Mouse (Mus musculus): ENCODE measurements around the gene Ero1lb.
A peak's percentile ranks its signal among the peaks of the same experiment; 100 is the strongest.

Ero1lb gene

GRCm38 (mm10) chr13:12565621-12566390, at the start of gene Ero1lb:
Gene Ero1lb, plus strand, starts transcription at chr13:12565874.
- DNase-seq (ENCODE audit: low spot score), result peak; percentile 99

- no peak for DNase-seq (ENCODE audit: low spot score)
Measured at GRCm38 (mm10) chr13:12519371-12519770, 46.3 kb upstream of the Ero1lb start.

DNA sequence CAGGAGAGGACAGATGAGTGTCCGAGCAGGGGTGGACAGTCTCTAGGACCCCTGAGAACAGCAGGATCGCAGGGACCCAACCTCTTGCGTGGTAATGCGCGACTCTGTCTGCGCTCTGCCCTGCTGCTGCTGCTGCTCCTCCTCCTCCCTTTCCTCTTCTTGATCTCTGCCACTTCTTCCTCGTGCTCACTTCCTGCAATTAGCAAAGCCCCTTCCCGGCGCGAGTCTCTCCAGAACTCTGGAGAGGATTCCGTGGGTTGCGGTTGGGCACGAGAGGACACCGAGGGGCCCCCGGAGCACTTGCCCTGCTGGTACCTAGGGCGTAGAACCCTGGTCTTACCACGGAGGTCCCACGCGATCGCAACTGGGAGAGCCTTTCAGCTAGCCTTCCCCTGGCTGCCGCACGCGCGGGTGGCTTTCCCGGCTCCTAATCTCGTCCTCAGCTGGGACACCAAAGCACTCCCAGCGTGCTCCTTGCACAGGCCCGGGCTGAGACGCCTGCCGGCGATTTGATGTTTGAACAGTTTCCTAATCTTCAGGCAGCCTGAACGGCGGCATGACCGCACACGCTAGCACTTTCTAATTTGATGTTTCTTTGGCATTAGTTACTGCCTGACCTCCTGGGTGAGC, 45.6 kb upstream of the Ero1lb start, which contains the start of gene Edaradd:
Gene Edaradd (minus strand): TSS at position 484 of the 630 bp plus-strand sequence.
- DNase-seq (ENCODE audit: low spot score), result peak; percentile 37

DNA sequence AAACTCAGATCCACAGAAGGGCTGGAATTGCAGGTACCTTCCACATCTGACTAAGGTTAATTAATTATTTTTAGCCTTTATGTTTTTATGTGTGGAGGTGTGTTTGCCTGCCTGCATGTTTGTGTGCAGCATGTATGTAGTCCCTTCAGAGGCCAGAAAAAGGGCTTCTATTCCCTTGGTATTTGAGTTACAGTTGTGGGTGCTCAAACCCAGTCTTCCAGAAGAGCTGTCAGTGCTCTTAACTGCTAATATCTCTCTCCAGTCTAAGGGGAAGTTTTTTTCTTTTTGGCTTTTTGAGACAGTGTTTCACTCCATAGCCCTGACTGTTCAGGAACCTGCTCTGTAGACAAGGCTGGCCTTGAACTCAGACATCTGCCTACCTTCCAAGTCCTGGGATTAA, 43.3 kb upstream of the Ero1lb start:
- no peak for DNase-seq (ENCODE audit: low spot score)

GRCm38 (mm10) chr13:12525678-12526077, 40.0 kb upstream of the Ero1lb start:
- DNase-seq (ENCODE audit: low spot score), result no peak

DNA sequence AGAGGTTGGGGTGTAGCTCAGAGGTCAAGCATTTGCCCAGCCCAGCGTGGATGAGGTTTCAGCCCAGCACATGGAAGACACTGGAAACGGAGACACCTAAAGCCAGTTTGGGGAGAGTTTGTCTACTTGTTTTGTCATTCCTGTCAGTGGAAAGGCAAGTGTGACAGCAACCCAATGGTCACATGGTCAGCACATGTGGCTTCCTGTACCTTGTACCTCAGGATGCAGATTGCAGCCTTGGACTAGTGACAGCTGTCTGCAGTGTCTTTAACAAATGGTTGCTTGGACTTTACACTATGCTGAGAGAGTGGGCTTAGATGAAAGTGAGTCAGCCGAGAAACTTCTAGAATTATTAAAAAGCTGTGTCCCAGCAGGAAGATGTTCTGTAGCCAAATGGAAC, 31.0 kb upstream of the Ero1lb start:
- DNase-seq (ENCODE audit: low spot score), result no peak

- DNase-seq (ENCODE audit: low spot score), result no peak
Measured at GRCm38 (mm10) chr13:12537971-12538370, 27.7 kb upstream of the Ero1lb start.

GRCm38 (mm10) chr13:12539716-12540115, 26.0 kb upstream of the Ero1lb start:
- DNase-seq (ENCODE audit: low spot score), result no peak

DNA sequence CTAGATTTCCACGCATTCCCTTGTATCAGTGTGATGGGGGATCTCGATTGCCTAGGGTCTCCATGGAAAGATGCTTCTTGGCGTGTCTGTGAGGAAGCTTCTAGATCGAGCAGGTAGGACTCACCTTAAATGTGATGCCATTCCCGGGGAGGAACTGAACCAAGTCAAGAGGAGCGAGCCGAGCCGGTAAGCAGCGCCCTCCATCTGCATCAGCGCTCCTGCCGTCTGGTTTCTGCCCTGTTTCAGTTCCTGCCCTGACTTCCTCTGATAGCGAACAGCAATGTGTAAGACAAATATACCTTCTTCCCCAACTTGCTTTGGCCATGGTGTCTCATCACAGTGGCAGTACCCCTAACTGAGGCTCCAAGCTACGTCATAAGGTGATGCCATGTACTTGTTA, 25.6 kb upstream of the Ero1lb start:
- no peak for DNase-seq (ENCODE audit: low spot score)

- peak; percentile 53 for DNase-seq (ENCODE audit: low spot score)
Measured at GRCm38 (mm10) chr13:12542006-12542981, 23.4 kb upstream of the Ero1lb start.

- no peak for DNase-seq (ENCODE audit: low spot score)
Measured at GRCm38 (mm10) chr13:12543246-12543645, 22.4 kb upstream of the Ero1lb start.

DNA sequence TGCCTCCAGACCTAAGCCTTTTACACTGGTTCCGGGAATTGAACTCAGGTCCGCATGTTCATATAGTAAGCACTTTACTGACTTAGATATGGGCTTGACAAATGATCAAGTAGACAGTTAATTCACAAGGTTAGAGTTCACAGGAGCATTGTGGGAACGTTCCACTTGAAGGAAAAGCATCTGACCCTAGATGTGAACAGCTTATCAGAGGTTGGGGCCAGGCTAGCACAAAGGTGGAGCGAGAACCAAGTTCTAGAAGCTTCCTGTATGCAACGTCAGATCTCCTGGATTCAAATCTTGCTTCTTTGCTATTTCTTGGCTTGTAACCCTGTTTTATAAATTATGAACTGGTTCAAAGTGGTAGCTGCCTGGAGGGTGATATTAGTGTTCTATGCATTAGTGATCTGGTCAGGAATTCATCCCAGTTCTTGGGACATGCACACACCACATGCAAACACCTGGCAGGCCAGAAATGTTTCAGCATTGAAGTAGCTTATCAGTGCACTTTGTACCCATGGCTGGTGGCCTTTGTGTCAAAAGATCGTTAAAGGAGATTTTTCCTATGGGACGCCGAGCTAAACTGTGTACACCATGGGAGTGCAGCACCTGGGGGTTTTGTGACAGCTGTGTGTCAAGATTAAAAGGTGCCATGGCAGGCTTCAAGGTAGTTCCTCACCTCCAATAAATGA, 21.6 kb upstream of the Ero1lb start:
- DNase-seq (ENCODE audit: low spot score), result no peak

DNA sequence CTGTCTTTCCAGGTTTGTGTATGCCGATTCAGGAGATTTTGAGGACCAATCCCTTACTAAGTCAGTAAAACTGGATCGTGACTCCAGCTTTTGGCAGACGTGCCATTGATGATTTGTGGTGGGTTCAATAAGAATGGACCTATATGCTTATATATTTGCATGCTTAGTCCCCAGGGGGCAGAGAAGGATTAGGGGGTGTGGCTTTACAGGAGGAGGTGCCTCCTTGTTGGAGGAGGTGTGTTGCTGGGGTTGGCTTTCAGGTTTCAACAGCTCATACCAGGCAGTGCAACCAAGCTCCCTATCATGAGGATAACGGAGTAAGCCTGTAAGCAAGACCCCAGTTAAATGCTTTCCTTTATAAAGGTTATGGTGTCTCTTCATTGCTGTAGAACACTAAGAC, 11.5 kb upstream of the Ero1lb start:
- no peak for DNase-seq (ENCODE audit: low spot score)

GRCm38 (mm10) chr13:12559044-12559443, 6.6 kb upstream of the Ero1lb start:
- no peak for DNase-seq (ENCODE audit: low spot score)

GRCm38 (mm10) chr13:12559462-12560120, 6.1 kb upstream of the Ero1lb start:
- DNase-seq (ENCODE audit: low spot score), result no peak

- DNase-seq (ENCODE audit: low spot score), result no peak
Measured at GRCm38 (mm10) chr13:12561729-12562128, 3.9 kb upstream of the Ero1lb start.

GRCm38 (mm10) chr13:12562256-12562655, 3.4 kb upstream of the Ero1lb start:
- DNase-seq (ENCODE audit: low spot score), result no peak

DNA sequence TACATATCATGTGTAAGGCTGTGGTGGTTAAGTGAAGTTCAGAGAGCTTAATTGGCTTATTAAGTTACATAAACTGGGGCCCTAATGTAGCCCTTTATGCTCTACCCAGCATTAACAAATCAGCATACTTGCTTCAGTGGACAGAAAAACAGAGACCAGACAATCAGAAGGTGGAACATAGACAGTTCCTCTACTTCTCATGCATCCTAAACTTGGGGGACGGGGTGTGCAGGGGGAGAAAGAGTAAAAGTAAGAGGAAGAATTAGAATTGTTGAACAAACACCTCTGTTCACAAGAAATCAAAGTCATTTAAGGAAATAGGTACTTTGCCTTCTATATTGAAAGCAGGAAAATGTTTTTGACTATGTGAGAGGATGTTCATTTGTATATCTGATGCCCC, 2.3 kb downstream of the Ero1lb start:
- no peak for DNase-seq (ENCODE audit: low spot score)

DNA sequence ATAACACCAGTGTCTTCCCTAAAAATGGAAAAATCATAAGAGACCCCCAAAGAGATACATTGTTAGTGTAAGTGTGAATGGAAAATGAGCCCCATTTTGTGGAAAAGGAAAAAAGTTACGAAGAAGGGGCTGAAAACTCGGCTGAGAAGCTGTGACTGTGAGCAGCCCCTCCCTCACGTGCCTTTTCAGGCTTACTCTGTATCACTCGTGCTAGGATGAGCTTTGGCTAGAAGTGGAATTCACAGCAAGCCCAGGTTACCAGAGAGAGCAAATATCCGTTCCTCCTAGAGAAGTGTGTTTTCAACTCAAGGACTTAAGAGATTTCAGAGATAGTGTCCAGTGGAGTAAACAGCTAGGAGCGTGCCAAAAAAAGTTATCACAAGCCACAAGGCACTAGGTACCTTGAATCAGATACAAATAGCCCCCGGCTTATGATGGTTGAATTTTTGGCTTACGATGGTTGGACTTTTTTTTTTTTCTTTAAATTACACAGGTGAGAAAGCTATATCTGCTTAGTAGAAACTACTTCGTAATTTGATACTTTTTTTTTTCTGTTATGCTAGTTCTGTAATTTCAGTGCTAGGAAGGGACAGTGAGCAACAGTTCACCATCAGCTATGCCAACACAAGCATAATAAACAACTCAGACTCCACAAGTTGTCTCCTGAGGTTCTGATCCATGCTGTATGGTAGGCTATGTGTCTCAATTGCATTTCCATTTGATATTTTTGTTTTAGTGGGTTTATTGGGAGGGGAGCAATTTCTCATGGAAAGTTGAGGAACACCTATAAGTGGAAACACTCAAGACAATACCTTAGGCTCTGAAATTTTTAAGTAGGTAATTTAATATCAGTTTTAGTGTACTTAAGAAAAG, 3.2 kb downstream of the Ero1lb start:
- DNase-seq (ENCODE audit: low spot score), result no peak

- no peak for DNase-seq (ENCODE audit: low spot score)
Measured at GRCm38 (mm10) chr13:12569741-12570140, 4.1 kb downstream of the Ero1lb start.

Measured in ovary, adult 18-20 months (tissue).